Mouse (Mus musculus) pancreas, adult 10 weeks (tissue): Measurements from ENCODE around the gene Inka2. TPM values are rescaled to one million over a fixed set of nuclear protein-coding genes. Genes with fewer than 3 reads are reported as not detected.

Experiments used
- polyA plus RNA-seq: library from polyadenylated mRNA; stranded (reverse); fragments of 350-450 nt; fragmentation: Illumina TruSeq; extraction: RNeasy Lipid Tissue Mini Kit (QIAGEN cat#74804); gene quantifications from one replicate; pipeline ENCODE4 v1.2.3, GENCODE M21; 2015; ENCODE audit warnings: low read depth, low replicate concordance; ENCODE audit not compliant: insufficient read depth

Gene Inka2
- polyA plus RNA-seq, result 1.7 TPM

DNA sequence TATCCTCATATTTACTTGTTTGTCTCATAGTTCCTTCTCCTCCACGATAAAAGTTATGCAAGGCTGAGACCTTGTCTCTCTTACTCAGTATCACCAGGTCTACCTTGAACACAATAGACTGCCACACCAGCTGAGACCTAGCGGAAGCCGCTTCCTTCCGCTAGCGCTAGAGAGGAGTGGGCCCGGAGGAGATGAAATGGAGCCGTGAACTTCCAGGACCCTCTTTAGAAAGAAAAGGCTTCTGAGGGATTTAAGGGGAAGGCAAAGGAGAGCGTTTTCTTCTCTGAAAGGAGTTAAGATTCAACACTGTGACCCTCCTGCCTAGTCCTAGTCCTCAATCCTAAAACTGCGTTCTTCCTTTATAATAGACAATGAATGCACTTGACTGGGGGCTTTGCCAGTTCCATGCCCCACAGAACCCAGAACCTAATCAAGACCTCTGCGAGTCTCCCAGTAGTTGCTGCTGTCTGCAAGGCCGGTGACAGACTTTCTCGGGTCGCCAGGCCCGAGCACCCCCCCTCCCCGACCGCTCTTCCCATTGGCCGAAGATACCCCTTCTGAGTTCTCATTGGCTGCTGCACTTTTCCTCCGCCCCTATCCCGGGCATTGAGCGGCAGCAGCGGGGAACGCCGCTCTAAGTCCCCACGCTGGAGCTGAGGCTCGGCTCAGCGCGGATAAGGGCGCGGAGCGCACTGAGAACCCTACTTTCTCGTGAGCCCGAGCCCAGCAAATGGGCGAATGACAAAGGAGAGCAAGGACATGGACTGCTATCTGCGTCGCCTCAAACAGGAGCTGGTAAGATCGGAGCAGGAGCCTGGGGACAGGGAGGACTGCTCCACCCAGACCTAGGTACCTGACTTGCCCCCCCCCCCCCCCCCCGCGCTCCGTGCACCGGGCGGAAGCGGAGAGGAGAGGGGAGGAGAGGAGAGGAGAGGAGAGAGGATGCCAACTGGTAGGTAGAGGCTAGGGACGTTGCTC lies at the start of gene Inka2:
Gene Inka2 (plus strand): TSS at position 569 of the 978 bp plus-strand sequence.

DNA sequence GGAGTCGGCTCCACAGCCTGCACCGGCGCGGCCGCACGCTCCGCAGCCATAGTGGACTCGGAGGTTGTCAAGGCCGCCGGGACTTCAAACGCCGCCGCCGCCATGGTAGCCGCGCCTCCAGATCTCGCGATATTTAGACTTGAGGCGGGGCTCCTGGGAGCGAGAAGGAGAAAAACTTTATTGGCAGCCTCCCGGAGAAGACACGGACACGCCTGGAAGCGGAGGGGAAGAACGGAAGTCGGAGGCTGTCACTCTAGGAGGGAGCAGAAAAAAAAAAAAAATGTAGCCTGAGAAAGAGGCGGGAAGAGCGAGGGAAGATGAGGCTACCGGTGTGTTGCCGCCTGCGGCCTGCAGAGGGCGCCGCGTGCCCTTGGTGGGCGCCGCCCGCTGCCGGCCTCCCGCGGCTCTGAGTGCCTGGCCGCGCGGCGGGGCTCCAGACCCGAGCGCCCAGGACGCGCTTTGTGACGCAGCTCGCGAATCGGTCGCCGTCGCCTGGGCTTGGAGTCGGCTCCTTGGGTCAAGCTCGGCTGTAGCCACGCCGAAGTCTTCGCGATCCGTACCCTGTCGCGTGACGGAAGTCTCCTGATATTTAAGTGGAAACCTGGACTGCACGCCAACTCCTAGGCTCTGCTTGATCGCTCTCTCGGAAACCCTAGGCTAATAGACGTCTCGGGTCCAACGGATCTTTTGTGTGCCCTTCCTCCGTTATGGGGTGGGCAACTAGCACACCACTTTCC lies 16.9 kb upstream of the Inka2 start, which contains the start of gene Ddx20:
Gene Ddx20 (minus strand): TSS at position 251 of the 737 bp plus-strand sequence.

Other genes with a start within 250 kb of the Inka2 start
- gene Ddx20, start 17.0 kb upstream of the Inka2 start, polyA plus RNA-seq, result 5.4 TPM
- 14.6 TPM for gene Rap1a, start 96.7 kb downstream of the Inka2 start, polyA plus RNA-seq
- gene Adora3, start 166.3 kb downstream of the Inka2 start, polyA plus RNA-seq, result not detected
- 2.9 TPM for gene Tmigd3, start 166.3 kb downstream of the Inka2 start, polyA plus RNA-seq
- gene I830077J02Rik, start 228.1 kb downstream of the Inka2 start, polyA plus RNA-seq, result not detected